Mouse (Mus musculus) cerebellum, postnatal 36 days (tissue): ENCODE results near the gene E2f1.

Experiments used
- DNase-seq, 2 experiments: peaks; one replicate each; pipeline ENCODE4 v3.0.0; 2021 to 2022; ENCODE audit warnings: mixed read lengths in 2 of 2

Gene E2f1

GRCm38 (mm10) chr2:154549886-154550189, 19.9 kb downstream of the E2f1 start:
- no peak for DNase-seq

GRCm38 (mm10) chr2:154549127-154549885, 20.4 kb downstream of the E2f1 start:
- DNase-seq: no peak

- DNase-seq: no peak
Observed at GRCm38 (mm10) chr2:154548688-154549087, 21.0 kb downstream of the E2f1 start.

GRCm38 (mm10) chr2:154546711-154547110, 23.0 kb downstream of the E2f1 start, which contains the start of gene 1700003F12Rik:
Gene 1700003F12Rik, plus strand, starts transcription at chr2:154547085.
- DNase-seq: no peak

- DNase-seq: peak; percentile 97 to 98
Observed at GRCm38 (mm10) chr2:154543567-154544347, 25.9 kb downstream of the E2f1 start.

GRCm38 (mm10) chr2:154541630-154542029, 28.1 kb downstream of the E2f1 start:
- no peak for DNase-seq

- peak; percentile 54 to 65 for DNase-seq
Observed at GRCm38 (mm10) chr2:154539720-154540119, 30.0 kb downstream of the E2f1 start.

GRCm38 (mm10) chr2:154538710-154539109, 31.0 kb downstream of the E2f1 start:
- DNase-seq: peak in 1 of 2 experiments; percentile 15

GRCm38 (mm10) chr2:154538310-154538709, 31.4 kb downstream of the E2f1 start:
- peak; percentile 36 to 55 for DNase-seq

GRCm38 (mm10) chr2:154534704-154535270, 34.9 kb downstream of the E2f1 start:
- DNase-seq: no peak

GRCm38 (mm10) chr2:154532888-154533287, 36.8 kb downstream of the E2f1 start:
- no peak for DNase-seq

GRCm38 (mm10) chr2:154526531-154526930, 43.2 kb downstream of the E2f1 start:
- DNase-seq: no peak

GRCm38 (mm10) chr2:154525285-154525684, 44.4 kb downstream of the E2f1 start:
- no peak for DNase-seq

GRCm38 (mm10) chr2:154522334-154522733, 47.4 kb downstream of the E2f1 start:
- no peak for DNase-seq

GRCm38 (mm10) chr2:154521449-154521848, 48.2 kb downstream of the E2f1 start:
- DNase-seq: no peak

- no peak for DNase-seq
Observed at GRCm38 (mm10) chr2:154517424-154517823, 52.3 kb downstream of the E2f1 start.

GRCm38 (mm10) chr2:154516944-154517343, 52.7 kb downstream of the E2f1 start:
- no peak for DNase-seq

GRCm38 (mm10) chr2:154510141-154510540, 59.6 kb downstream of the E2f1 start:
- DNase-seq: no peak
